Mouse (Mus musculus) lung, postnatal 0 days (tissue): ENCODE data around the gene Has3.

Source experiments
- CTCF ChIP-seq: IDR thresholded peaks from 2 replicates; pipeline ENCODE4 v1.5.1; 2016; ENCODE audit warnings: antibody characterized with exemption, mild to moderate bottlenecking
- EP300 ChIP-seq: IDR thresholded peaks from 2 replicates; pipeline ENCODE4 v1.6.1; 2016; ENCODE audit warnings: antibody characterized with exemption, mild to moderate bottlenecking, control low read depth

GRCm38 (mm10) chr8:106862845-106863244, 7.2 kb upstream of the Has3 start:
- no peak for TF ChIP-seq EP300
- no peak for TF ChIP-seq CTCF
